Mouse (Mus musculus) ES-E14 (cell line): ENCODE measurements around the gene Nubp1. TPM values are rescaled to one million over a fixed set of nuclear protein-coding genes. Genes with fewer than 3 reads are reported as not detected.

Experiments used
- DNase-seq: peaks from one replicate; pipeline ENCODE4 v3.0.0-alpha.2; 2013; ENCODE audit warnings: low read depth, low spot score
- H3K27ac ChIP-seq: 2 replicates; pipeline ENCODE4 v1.5.1; 2012; ENCODE audit warnings: low read depth, mild to moderate bottlenecking, low read length, moderate library complexity, mixed read lengths; ENCODE audit not compliant: poor library complexity, insufficient read depth, severe bottlenecking
- H3K36me3 ChIP-seq: 2 replicates; pipeline ENCODE4 v1.6.1; 2012; ENCODE audit warnings: mild to moderate bottlenecking, low read length, moderate library complexity, mixed read lengths; ENCODE audit not compliant: control insufficient read depth, poor library complexity, insufficient read depth, severe bottlenecking
- H3K4me1 ChIP-seq, 2 experiments: fragments of 150-350 bp in 1 of 2; sonication (generic) in 1 of 2; 2 replicates each; pipeline ENCODE4 v1.6.1; 2012; ENCODE audit warnings: low read length in 2 of 2, mild to moderate bottlenecking in 1 of 2, mixed read lengths in 1 of 2; ENCODE audit not compliant: control insufficient read depth in 2 of 2, insufficient read depth in 2 of 2, poor library complexity in 1 of 2
- H3K4me3 ChIP-seq, 2 experiments: fragments of 150-350 bp in 1 of 2; sonication (generic) in 1 of 2; 2 replicates each; pipeline ENCODE4 v1.5.1; 2012; ENCODE audit warnings: low read length in 2 of 2, low read depth in 1 of 2, mild to moderate bottlenecking in 1 of 2, mixed read lengths in 1 of 2; ENCODE audit not compliant: insufficient read depth in 1 of 2, poor library complexity in 1 of 2, severe bottlenecking in 1 of 2
- H3K9ac ChIP-seq: 2 replicates; pipeline ENCODE4 v1.6.1; 2012; ENCODE audit warnings: low read depth, mild to moderate bottlenecking, low read length, mixed read lengths; ENCODE audit not compliant: poor library complexity, insufficient read depth, severe bottlenecking
- H3K9me3 ChIP-seq: fragments of 150-350 bp; sonication (generic); 2 replicates; pipeline ENCODE4 v1.6.1; 2012; ENCODE audit warnings: low read depth, mild to moderate bottlenecking, low read length; ENCODE audit not compliant: control insufficient read depth, insufficient read depth
- CHD2 ChIP-seq: IDR thresholded peaks from 2 replicates; pipeline ENCODE4 v1.6.1; 2014; ENCODE audit warnings: mild to moderate bottlenecking, low read depth, low read length, inconsistent platforms
- HCFC1 ChIP-seq: IDR thresholded peaks from 2 replicates; pipeline ENCODE4 v1.6.1; 2012; ENCODE audit warnings: low read length, inconsistent platforms, borderline replicate concordance; ENCODE audit not compliant: insufficient read depth
- MAFK ChIP-seq: IDR thresholded peaks from 2 replicates; pipeline ENCODE4 v1.6.1; 2014; ENCODE audit warnings: mild to moderate bottlenecking, low read depth, low read length, inconsistent platforms; ENCODE audit not compliant: insufficient read depth
- ZC3H11A ChIP-seq: IDR thresholded peaks from 2 replicates; pipeline ENCODE4 v1.6.1; 2012; ENCODE audit warnings: low read depth, mild to moderate bottlenecking, inconsistent platforms, low read length, borderline replicate concordance
- ZNF384 ChIP-seq: IDR thresholded peaks from 2 replicates; pipeline ENCODE4 v1.6.1; 2012; ENCODE audit warnings: low read depth, low read length, inconsistent platforms
- in situ Hi-C, 2 experiments: fragments of 600-800 bp; cut with MboI; formaldehyde crosslinking; loops; one replicate each; pipeline ENCODE4 v1.15.1; 2025; ENCODE audit warnings: low sequenced_read_pairs in 2 of 2, inconsistent platforms in 1 of 2; ENCODE audit not compliant: unreplicated experiment in 2 of 2
- total RNA-seq: library from RNA; depleted of rRNA; stranded (reverse); fragments of 300-350 nt; gene quantifications from 2 replicates; pipeline ENCODE4 v1.2.3, GENCODE M21; 2012

Gene Nubp1
- total RNA-seq, 1 experiment: 53.5 TPM

DNA sequence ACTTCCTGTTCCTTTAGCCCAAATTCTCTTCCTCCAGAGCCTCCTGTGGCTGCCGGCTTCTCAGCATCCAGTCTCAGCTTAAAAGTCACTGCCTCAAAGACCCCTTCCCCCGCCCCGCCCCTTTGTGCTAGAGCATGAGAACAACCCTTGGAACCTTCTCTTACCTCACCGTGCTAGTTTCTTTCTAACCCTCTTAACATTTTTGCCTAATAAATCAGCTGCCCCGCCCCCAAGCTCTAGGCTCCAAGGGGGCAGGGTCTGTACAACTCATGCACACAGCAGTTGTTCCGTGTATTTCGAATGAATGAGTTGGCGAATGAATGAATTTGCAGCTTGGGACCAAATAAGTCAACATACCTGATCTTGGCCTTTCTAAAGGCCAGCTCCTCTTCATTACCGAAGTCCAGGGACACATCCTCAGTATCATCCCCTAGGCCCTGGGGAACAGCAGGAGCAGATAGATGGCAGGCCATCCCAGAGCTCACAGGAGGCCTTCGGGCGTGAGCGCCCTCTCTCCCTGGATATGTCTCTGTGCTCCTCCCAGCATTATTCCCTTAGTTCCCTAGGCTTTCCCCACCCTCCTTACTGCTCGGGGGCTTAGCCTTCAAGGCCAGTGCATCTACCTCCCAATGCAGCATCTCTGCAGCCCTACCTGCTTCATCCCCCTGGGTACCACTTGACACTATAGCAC is 35.0 kb downstream of the Nubp1 start:
- no peaks in the 10 kb centered on the region for H3K36me3 ChIP-seq
- peak overlapping the region; percentile 46 to 69 for H3K4me3 ChIP-seq
- H3K9ac ChIP-seq: peak overlapping the region; percentile 27; the same call in 1 of the 2 replicates
- H3K27ac ChIP-seq: no peak overlapping the region
- DNase-seq: peak; percentile 6
- no peaks in the 10 kb centered on the region for H3K9me3 ChIP-seq
- no peak for TF ChIP-seq CHD2
- TF ChIP-seq ZC3H11A: no peak
- no peak for TF ChIP-seq HCFC1
- no peak for TF ChIP-seq ZNF384
- in situ Hi-C loops: no loop called here
- H3K4me1 ChIP-seq: peaks cover 0 to 14% of the 10 kb centered on the region in 2 experiments; a peak in 2 of 4 replicates

DNA sequence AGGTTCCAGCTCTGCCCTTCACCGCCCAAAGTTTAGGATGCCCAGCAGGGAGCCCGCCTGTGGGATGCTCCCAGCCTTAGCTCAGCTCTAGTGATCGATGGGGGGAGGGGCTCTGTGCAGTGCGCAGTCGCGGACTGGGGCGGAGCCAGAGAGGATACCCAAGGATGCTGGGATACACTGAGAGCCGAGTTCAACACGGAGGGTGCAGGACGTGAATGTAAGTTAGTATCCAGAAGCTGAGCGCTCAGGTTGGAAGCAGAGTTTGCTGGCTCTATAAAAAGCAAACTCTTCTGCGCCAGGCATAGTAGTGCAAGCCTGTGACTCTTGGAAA is 35.5 kb downstream of the Nubp1 start, which contains the start of gene Tvp23a:
TSS of gene Tvp23a (minus strand) at position 99 of the 331 bp plus-strand sequence.
- Histone ChIP-seq H3K4me3 (peak within 1 kb of the TSS; percentile 46 to 69), H3K9me3 (no peaks in the 10 kb centered on the region), H3K9ac (peak within 1 kb of the TSS; percentile 70), H3K36me3 (no peaks in the 10 kb centered on the region), H3K4me1 (peaks cover 0 to 14% of the 10 kb centered on the region in 2 experiments; a peak in 2 of 4 replicates), H3K27ac (0 out of 2 replicates have a peak within 1 kb of the TSS, but pooled peaks have one; percentile 37)
- peak; percentile 85 for DNase-seq
- in situ Hi-C loops: no loop called here
- TF ChIP-seq HCFC1: no peak
- TF ChIP-seq ZC3H11A: no peak
- TF ChIP-seq ZNF384: no peak
- TF ChIP-seq CHD2: no peak
- TF ChIP-seq MAFK: no peak

DNA sequence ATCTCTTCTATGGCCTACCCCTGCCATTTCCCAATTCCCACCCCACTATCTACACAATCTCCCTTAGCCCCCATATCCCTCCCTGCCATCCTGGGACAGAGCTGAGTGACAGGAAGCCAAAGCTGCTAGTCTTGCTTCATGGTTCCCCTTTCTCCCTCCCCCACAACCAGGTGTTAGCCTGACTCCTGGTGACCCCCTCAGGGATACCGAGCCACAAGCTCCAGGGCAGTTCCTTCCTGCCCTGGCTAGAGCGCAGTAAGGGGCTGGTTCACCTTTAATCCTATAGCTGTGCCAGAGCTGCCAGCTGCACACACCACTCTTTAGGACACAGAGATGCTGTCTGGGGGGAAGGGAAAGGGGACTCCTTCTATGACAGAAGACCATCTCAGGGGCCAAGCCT is 36.0 kb downstream of the Nubp1 start:
- Histone ChIP-seq H3K9ac (peak overlapping the region; percentile 70), H3K36me3 (no peaks in the 10 kb centered on the region), H3K27ac (0 out of 2 replicates have a peak overlapping the region, but pooled peaks have one; percentile 37), H3K4me1 (peaks cover 0 to 14% of the 10 kb centered on the region in 2 experiments; a peak in 2 of 4 replicates), H3K4me3 (peak overlapping the region; percentile 46 to 69; a peak in 3 of 4 replicates), H3K9me3 (no peaks in the 10 kb centered on the region)
- TF ChIP-seq CHD2 (no peak), ZC3H11A (no peak), ZNF384 (no peak), HCFC1 (no peak), MAFK (no peak)
- no peak for DNase-seq
- in situ Hi-C loops: no loop called here

DNA sequence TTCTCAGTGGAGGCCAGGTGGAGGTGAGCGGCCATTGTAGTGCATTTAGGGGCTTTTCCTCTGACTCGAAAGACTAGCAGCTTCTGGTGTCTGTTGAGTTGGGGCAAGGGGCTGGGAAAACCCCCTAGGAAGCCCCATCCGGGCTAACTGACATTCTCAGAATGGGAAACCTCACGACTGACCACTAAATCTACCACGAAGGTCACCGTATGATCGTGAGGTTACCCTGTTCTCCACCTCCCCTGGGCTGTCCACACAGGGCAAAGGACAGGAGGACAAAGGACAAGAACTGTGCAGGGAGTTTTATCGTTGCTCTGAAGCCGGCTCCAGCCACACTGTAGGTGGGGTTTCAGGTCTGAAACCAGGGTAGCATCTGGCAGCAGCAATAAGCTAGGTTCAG is 37.2 kb downstream of the Nubp1 start:
- H3K4me3 ChIP-seq: no peak overlapping the region
- no peaks in the 10 kb centered on the region for H3K36me3 ChIP-seq
- H3K9me3 ChIP-seq: no peaks in the 10 kb centered on the region
- no peak overlapping the region for H3K27ac ChIP-seq
- TF ChIP-seq HCFC1 (no peak), MAFK (no peak), ZC3H11A (no peak), ZNF384 (no peak), CHD2 (no peak)
- H3K4me1 ChIP-seq: peaks cover 0 to 14% of the 10 kb centered on the region in 2 experiments; a peak in 2 of 4 replicates
- no peak for DNase-seq
- no peak overlapping the region for H3K9ac ChIP-seq
- in situ Hi-C loops: no loop called here

DNA sequence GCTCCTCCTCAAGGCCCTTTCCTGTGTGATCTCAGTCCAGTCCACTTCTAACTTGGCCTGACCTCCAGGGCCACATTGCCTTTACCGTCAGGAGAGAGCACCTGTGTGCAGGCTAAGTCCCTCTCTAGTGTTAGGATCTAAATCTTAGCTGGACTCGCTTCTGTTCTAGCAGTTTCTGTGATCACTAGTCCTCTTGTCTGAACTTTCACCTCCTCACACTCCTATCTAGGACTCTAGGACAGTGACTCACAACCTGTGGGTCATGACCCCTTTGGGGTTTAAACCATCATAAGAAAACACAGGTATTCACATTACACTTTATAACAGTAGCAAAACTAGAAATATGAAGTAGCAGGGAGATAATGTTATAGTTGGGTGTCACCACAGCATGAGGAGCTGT is 40.2 kb downstream of the Nubp1 start:
- in situ Hi-C loops: no loop called here
- no peak overlapping the region for H3K4me3 ChIP-seq
- peaks cover 0 to 5% of the 10 kb centered on the region in 2 experiments; a peak in 1 of 4 replicates for H3K4me1 ChIP-seq
- TF ChIP-seq HCFC1: no peak
- TF ChIP-seq ZC3H11A: no peak
- TF ChIP-seq ZNF384: no peak
- no peak for TF ChIP-seq CHD2
- TF ChIP-seq MAFK: no peak
- DNase-seq: no peak
- H3K9me3 ChIP-seq: no peaks in the 10 kb centered on the region
- no peaks in the 10 kb centered on the region for H3K36me3 ChIP-seq
- no peak overlapping the region for H3K9ac ChIP-seq
- H3K27ac ChIP-seq: no peak overlapping the region
